Mouse (Mus musculus) thymus, adult 2 months (tissue): ENCODE results near the gene Rad51d. TPM values are rescaled to one million over a fixed set of nuclear protein-coding genes. Genes with fewer than 3 reads are reported as not detected.

Experiments used
- DNase-seq: peaks from one replicate; pipeline ENCODE4 v3.0.0; 2021
- H3K27ac ChIP-seq: fragments of 200-500 bp; 2 replicates; pipeline ENCODE4 v1.5.1; 2012; ENCODE audit warnings: low read length, control low read depth; ENCODE audit not compliant: control insufficient read depth, insufficient read depth
- H3K27me3 ChIP-seq: fragments of 200-500 bp; 2 replicates; pipeline ENCODE4 v1.6.1; 2012; ENCODE audit warnings: mild to moderate bottlenecking, low read length, moderate library complexity, mixed read lengths; ENCODE audit not compliant: control insufficient read depth, insufficient read depth
- H3K36me3 ChIP-seq: fragments of 200-500 bp; 2 replicates; pipeline ENCODE4 v1.6.1; 2012; ENCODE audit warnings: mild to moderate bottlenecking, low read length, moderate library complexity; ENCODE audit not compliant: control insufficient read depth, insufficient read depth
- H3K4me1 ChIP-seq: fragments of 200-500 bp; replicated peaks from 2 replicates; pipeline ENCODE4 v1.6.1; 2012; ENCODE audit warnings: low read length; ENCODE audit not compliant: control insufficient read depth, insufficient read depth
- H3K4me3 ChIP-seq: fragments of 200-500 bp; 2 replicates; pipeline ENCODE4 v1.5.1; 2012; ENCODE audit warnings: mild to moderate bottlenecking, low read length, control low read depth, moderate library complexity; ENCODE audit not compliant: control insufficient read depth, insufficient read depth
- CTCF ChIP-seq: fragments of 200-500 bp; IDR thresholded peaks from 2 replicates; pipeline ENCODE4 v1.5.1; 2012; ENCODE audit warnings: mild to moderate bottlenecking, control low read depth, low read length, moderate library complexity, borderline replicate concordance; ENCODE audit not compliant: control insufficient read depth, poor library complexity, insufficient read depth; ENCODE audit errors: extremely low read depth
- POLR2A ChIP-seq: fragments of 200-500 bp; IDR thresholded peaks from 2 replicates; pipeline ENCODE4 v1.6.1; 2012; ENCODE audit warnings: mild to moderate bottlenecking, low read length, control low read depth, moderate library complexity; ENCODE audit not compliant: control insufficient read depth, poor library complexity, insufficient read depth; ENCODE audit errors: extremely low read depth
- WGBS: fragments of 180-500 bp; shearing (Covaris S2); methylation state at CpG from one replicate; pipeline ENCODE4 v1.1.7; 2018; 5-methylcytosine and 5-hydroxymethylcytosine counted together
- polyA plus RNA-seq: library from polyadenylated mRNA; depleted of rRNA; stranded (reverse); fragments of >200 nt; gene quantifications from 2 replicates; pipeline ENCODE4 v1.2.3, GENCODE M21; 2012

The Rad51d gene
- polyA plus RNA-seq, 1 experiment: 22.6 TPM

- H3K36me3 ChIP-seq: no peaks in the 10 kb centered on the region
- DNase-seq: no peak
- WGBS: 7% methylated on average over 6 of the region's 6 CpGs
- TF ChIP-seq POLR2A (no peak), CTCF (no peak)
- no peak overlapping the region for H3K4me3 ChIP-seq
- peaks cover 6% of the 10 kb centered on the region for H3K4me1 ChIP-seq
- H3K27me3 ChIP-seq: no peaks in the 10 kb centered on the region
- no peak overlapping the region; the same call in 1 of the 2 replicates for H3K27ac ChIP-seq
Measured at GRCm38 (mm10) chr11:82860759-82861158, 29.7 kb downstream of the Rad51d start.

- Histone ChIP-seq H3K27me3 (no peaks in the 10 kb centered on the region), H3K36me3 (no peaks in the 10 kb centered on the region), H3K27ac (no peak overlapping the region), H3K4me1 (peaks cover 6% of the 10 kb centered on the region), H3K4me3 (no peak overlapping the region)
- 91% methylated on average over 13 of the region's 13 CpGs for WGBS
- no peak for DNase-seq
- no peak for TF ChIP-seq CTCF
- TF ChIP-seq POLR2A: no peak
Measured at GRCm38 (mm10) chr11:82857307-82857848, 33.0 kb downstream of the Rad51d start.

DNA sequence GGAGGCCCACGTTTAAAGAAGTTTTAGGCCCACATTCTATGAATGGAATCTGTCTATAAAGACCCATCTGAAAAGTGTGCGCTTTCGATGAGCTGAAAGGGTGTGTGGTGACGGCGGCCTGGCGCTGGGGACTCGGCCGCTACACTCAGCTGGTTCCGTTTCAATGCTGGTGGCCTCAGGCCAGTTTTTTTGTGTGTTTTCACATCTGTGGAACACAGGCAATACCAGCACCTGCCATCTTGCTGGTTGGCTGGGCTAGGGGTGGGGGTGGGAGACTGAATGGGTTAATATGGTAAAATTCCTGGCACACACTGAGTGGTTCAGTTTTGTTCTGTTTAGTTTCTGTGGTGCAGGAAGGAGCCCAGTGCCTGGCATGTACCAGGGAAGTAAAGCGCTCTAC, 34.4 kb downstream of the Rad51d start:
- Histone ChIP-seq H3K27ac (no peak overlapping the region), H3K36me3 (no peaks in the 10 kb centered on the region), H3K4me3 (no peak overlapping the region), H3K4me1 (peaks cover 6% of the 10 kb centered on the region), H3K27me3 (no peaks in the 10 kb centered on the region)
- DNase-seq: no peak
- TF ChIP-seq CTCF (no peak), POLR2A (no peak)
- 94% methylated on average over 10 of the region's 10 CpGs for WGBS

DNA sequence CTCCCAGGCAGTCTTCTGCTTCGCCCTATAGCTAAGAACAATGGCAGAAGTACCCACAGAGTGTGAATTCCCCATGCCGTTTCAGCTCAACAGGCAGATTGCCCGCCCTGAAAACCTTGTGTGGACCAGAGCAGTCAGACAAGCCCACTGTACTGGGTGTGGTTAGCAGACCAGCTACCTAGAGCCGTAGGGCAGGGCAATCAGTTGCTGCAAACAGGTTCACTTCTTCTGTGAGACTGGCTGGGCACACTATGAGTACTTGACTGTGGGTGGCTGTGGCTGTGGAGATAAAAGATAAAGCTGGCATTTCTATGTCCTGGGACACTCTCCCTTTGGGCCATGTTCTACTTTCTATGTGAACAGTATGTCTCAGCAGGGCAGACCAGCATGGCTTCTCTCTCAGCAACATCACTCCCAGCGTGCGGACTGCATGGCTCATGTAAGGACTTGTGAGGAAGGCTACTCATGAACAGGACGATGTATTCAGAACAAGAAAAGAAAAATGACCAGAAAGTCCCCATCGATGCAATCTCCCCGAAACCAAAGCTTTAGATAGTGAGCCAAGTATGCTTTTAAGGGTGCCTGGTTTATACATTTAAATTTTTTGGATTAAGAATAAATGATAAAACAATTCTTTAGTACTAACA, 35.0 kb downstream of the Rad51d start:
- Histone ChIP-seq H3K27ac (no peak overlapping the region), H3K27me3 (no peaks in the 10 kb centered on the region), H3K4me1 (peaks cover 2% of the 10 kb centered on the region), H3K36me3 (no peaks in the 10 kb centered on the region), H3K4me3 (no peak overlapping the region)
- DNase-seq: no peak
- TF ChIP-seq CTCF: no peak
- WGBS: 92% methylated on average over 9 of the region's 9 CpGs

DNA sequence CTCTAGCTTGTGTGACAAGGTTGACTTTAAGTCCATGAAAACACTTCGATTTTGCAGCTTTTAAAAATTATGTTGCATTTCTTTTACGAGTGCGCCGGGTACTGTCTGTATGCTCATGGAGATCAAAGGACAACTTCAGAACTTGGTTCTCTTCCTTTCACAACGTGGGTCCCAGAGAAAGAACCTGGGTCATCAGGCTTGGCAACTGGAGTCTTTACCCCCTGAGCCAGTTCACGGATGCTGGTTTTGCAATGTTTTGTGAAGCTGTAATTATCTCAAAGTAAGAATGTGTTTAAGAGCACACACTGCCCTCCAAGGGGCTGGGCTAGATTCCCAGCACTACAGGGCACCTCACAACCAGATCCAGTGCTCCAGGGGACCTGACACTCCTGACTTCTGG, 36.3 kb downstream of the Rad51d start:
- Histone ChIP-seq H3K27ac (no peak overlapping the region), H3K36me3 (no peaks in the 10 kb centered on the region), H3K4me1 (no peaks in the 10 kb centered on the region; the same call in 1 of the 2 replicates), H3K27me3 (no peaks in the 10 kb centered on the region), H3K4me3 (no peak overlapping the region)
- DNase-seq: no peak
- TF ChIP-seq CTCF (no peak), POLR2A (no peak)
- WGBS: 93% methylated on average over 6 of the region's 6 CpGs

- 93% methylated on average over 7 of the region's 7 CpGs for WGBS
- Histone ChIP-seq H3K4me3 (no peak overlapping the region), H3K4me1 (no peaks in the 10 kb centered on the region; the same call in 1 of the 2 replicates), H3K36me3 (no peaks in the 10 kb centered on the region), H3K27me3 (no peaks in the 10 kb centered on the region), H3K27ac (no peak overlapping the region)
- TF ChIP-seq POLR2A: no peak
- no peak for TF ChIP-seq CTCF
- no peak for DNase-seq
Measured at GRCm38 (mm10) chr11:82852958-82853357, 37.5 kb downstream of the Rad51d start.

GRCm38 (mm10) chr11:82852540-82852939, 37.9 kb downstream of the Rad51d start:
- H3K27me3 ChIP-seq: no peaks in the 10 kb centered on the region
- no peaks in the 10 kb centered on the region; the same call in 1 of the 2 replicates for H3K4me1 ChIP-seq
- H3K36me3 ChIP-seq: no peaks in the 10 kb centered on the region
- H3K27ac ChIP-seq: no peak overlapping the region
- DNase-seq: no peak
- H3K4me3 ChIP-seq: no peak overlapping the region
- TF ChIP-seq CTCF: no peak
- no peak for TF ChIP-seq POLR2A
- WGBS: 94% methylated on average over 10 of the region's 10 CpGs
